Mouse (Mus musculus) ES-E14 (cell line): ENCODE results near the gene BC017158. TPM values are rescaled to one million over a fixed set of nuclear protein-coding genes. Genes with fewer than 3 reads are reported as not detected.
A peak's percentile ranks its signal among the peaks of the same experiment; 100 is the strongest.

Experiments
- DNase-seq: peaks from one replicate; pipeline ENCODE4 v3.0.0-alpha.2; 2013; ENCODE audit warnings: low read depth, low spot score
- H3K27ac ChIP-seq: 2 replicates; pipeline ENCODE4 v1.5.1; 2012; ENCODE audit warnings: low read depth, mild to moderate bottlenecking, low read length, moderate library complexity, mixed read lengths; ENCODE audit not compliant: poor library complexity, insufficient read depth, severe bottlenecking
- H3K36me3 ChIP-seq: 2 replicates; pipeline ENCODE4 v1.6.1; 2012; ENCODE audit warnings: mild to moderate bottlenecking, low read length, moderate library complexity, mixed read lengths; ENCODE audit not compliant: control insufficient read depth, poor library complexity, insufficient read depth, severe bottlenecking
- H3K4me1 ChIP-seq, 2 experiments: fragments of 150-350 bp in 1 of 2; sonication (generic) in 1 of 2; 2 replicates each; pipeline ENCODE4 v1.6.1; 2012; ENCODE audit warnings: low read length in 2 of 2, mild to moderate bottlenecking in 1 of 2, mixed read lengths in 1 of 2; ENCODE audit not compliant: control insufficient read depth in 2 of 2, insufficient read depth in 2 of 2, poor library complexity in 1 of 2
- H3K4me3 ChIP-seq, 2 experiments: fragments of 150-350 bp in 1 of 2; sonication (generic) in 1 of 2; 2 replicates each; pipeline ENCODE4 v1.5.1; 2012; ENCODE audit warnings: low read length in 2 of 2, low read depth in 1 of 2, mild to moderate bottlenecking in 1 of 2, mixed read lengths in 1 of 2; ENCODE audit not compliant: insufficient read depth in 1 of 2, poor library complexity in 1 of 2, severe bottlenecking in 1 of 2
- H3K9ac ChIP-seq: 2 replicates; pipeline ENCODE4 v1.6.1; 2012; ENCODE audit warnings: low read depth, mild to moderate bottlenecking, low read length, mixed read lengths; ENCODE audit not compliant: poor library complexity, insufficient read depth, severe bottlenecking
- H3K9me3 ChIP-seq: fragments of 150-350 bp; sonication (generic); 2 replicates; pipeline ENCODE4 v1.6.1; 2012; ENCODE audit warnings: low read depth, mild to moderate bottlenecking, low read length; ENCODE audit not compliant: control insufficient read depth, insufficient read depth
- CHD2 ChIP-seq: IDR thresholded peaks from 2 replicates; pipeline ENCODE4 v1.6.1; 2014; ENCODE audit warnings: mild to moderate bottlenecking, low read depth, low read length, inconsistent platforms
- HCFC1 ChIP-seq: IDR thresholded peaks from 2 replicates; pipeline ENCODE4 v1.6.1; 2012; ENCODE audit warnings: low read length, inconsistent platforms, borderline replicate concordance; ENCODE audit not compliant: insufficient read depth
- MAFK ChIP-seq: IDR thresholded peaks from 2 replicates; pipeline ENCODE4 v1.6.1; 2014; ENCODE audit warnings: mild to moderate bottlenecking, low read depth, low read length, inconsistent platforms; ENCODE audit not compliant: insufficient read depth
- ZC3H11A ChIP-seq: IDR thresholded peaks from 2 replicates; pipeline ENCODE4 v1.6.1; 2012; ENCODE audit warnings: low read depth, mild to moderate bottlenecking, inconsistent platforms, low read length, borderline replicate concordance
- ZNF384 ChIP-seq: IDR thresholded peaks from 2 replicates; pipeline ENCODE4 v1.6.1; 2012; ENCODE audit warnings: low read depth, low read length, inconsistent platforms
- in situ Hi-C, 2 experiments: fragments of 600-800 bp; cut with MboI; formaldehyde crosslinking; loops; one replicate each; pipeline ENCODE4 v1.15.1; 2025; ENCODE audit warnings: low sequenced_read_pairs in 2 of 2, inconsistent platforms in 1 of 2; ENCODE audit not compliant: unreplicated experiment in 2 of 2
- total RNA-seq: library from RNA; depleted of rRNA; stranded (reverse); fragments of 300-350 nt; gene quantifications from 2 replicates; pipeline ENCODE4 v1.2.3, GENCODE M21; 2012

Gene BC017158
- total RNA-seq, 1 experiment, result 18.6 TPM

- H3K27ac ChIP-seq, result no peak overlapping the region
- peaks cover 0 to 17% of the 10 kb centered on the region in 2 experiments; a peak in 1 of 4 replicates for H3K4me1 ChIP-seq
- no peaks in the 10 kb centered on the region for H3K9me3 ChIP-seq
- peaks cover 6% of the 10 kb centered on the region; the same call in 1 of the 2 replicates for H3K36me3 ChIP-seq
- in situ Hi-C loops, result no loop called here
- no peak for TF ChIP-seq CHD2
- no peak for TF ChIP-seq HCFC1
- TF ChIP-seq ZC3H11A, result no peak
- no peak for TF ChIP-seq ZNF384
- no peak for TF ChIP-seq MAFK
- peak overlapping the region; percentile 20 to 44; a peak in 3 of 4 replicates for H3K4me3 ChIP-seq
- H3K9ac ChIP-seq, result no peak overlapping the region
- peak; percentile 62 for DNase-seq
These were observed 27.5 kb downstream of the BC017158 start for GRCm38 (mm10) chr7:128270431-128270850.

- DNase-seq, result no peak
- in situ Hi-C loops, result no loop called here
These were observed 30.2 kb downstream of the BC017158 start for GRCm38 (mm10) chr7:128267813-128268212.

GRCm38 (mm10) chr7:128267391-128267790 is 30.6 kb downstream of the BC017158 start:
- in situ Hi-C loops, result no loop called here
- Histone ChIP-seq H3K27ac (no peak overlapping the region), H3K4me3 (no peak overlapping the region), H3K9me3 (no peaks in the 10 kb centered on the region), H3K9ac (no peak overlapping the region), H3K36me3 (peaks cover 2% of the 10 kb centered on the region; the same call in 1 of the 2 replicates), H3K4me1 (peaks cover 0 to 17% of the 10 kb centered on the region in 2 experiments; a peak in 1 of 4 replicates)
- no peak for TF ChIP-seq ZC3H11A
- TF ChIP-seq CHD2, result no peak
- no peak for TF ChIP-seq ZNF384
- TF ChIP-seq MAFK, result no peak
- TF ChIP-seq HCFC1, result no peak
- no peak for DNase-seq

More at GRCm38 (mm10) chr7:128267813-128268212, 30.2 kb downstream of the BC017158 start:
- no peak overlapping the region for H3K4me3 ChIP-seq
- H3K9ac ChIP-seq, result no peak overlapping the region
- H3K27ac ChIP-seq, result no peak overlapping the region
- H3K36me3 ChIP-seq, result peaks cover 2% of the 10 kb centered on the region; the same call in 1 of the 2 replicates
- H3K9me3 ChIP-seq, result no peaks in the 10 kb centered on the region
- peaks cover 0 to 17% of the 10 kb centered on the region in 2 experiments; a peak in 1 of 4 replicates for H3K4me1 ChIP-seq
- TF ChIP-seq CHD2 (no peak), ZNF384 (no peak), HCFC1 (no peak), MAFK (no peak), ZC3H11A (no peak)

GRCm38 (mm10) chr7:128266056-128266455 is 31.9 kb downstream of the BC017158 start:
- TF ChIP-seq MAFK (no peak), HCFC1 (no peak), ZC3H11A (no peak), ZNF384 (no peak), CHD2 (no peak)
- H3K4me3 ChIP-seq, result no peak overlapping the region
- peaks cover 0 to 17% of the 10 kb centered on the region in 2 experiments; a peak in 1 of 4 replicates for H3K4me1 ChIP-seq
- in situ Hi-C loops, result no loop called here
- no peak overlapping the region for H3K9ac ChIP-seq
- no peaks in the 10 kb centered on the region for H3K9me3 ChIP-seq
- no peaks in the 10 kb centered on the region for H3K36me3 ChIP-seq
- DNase-seq, result no peak
- no peak overlapping the region for H3K27ac ChIP-seq
